21 mouse cellular contexts compared by ENCODE assay signal in the genomic region with DNA sequence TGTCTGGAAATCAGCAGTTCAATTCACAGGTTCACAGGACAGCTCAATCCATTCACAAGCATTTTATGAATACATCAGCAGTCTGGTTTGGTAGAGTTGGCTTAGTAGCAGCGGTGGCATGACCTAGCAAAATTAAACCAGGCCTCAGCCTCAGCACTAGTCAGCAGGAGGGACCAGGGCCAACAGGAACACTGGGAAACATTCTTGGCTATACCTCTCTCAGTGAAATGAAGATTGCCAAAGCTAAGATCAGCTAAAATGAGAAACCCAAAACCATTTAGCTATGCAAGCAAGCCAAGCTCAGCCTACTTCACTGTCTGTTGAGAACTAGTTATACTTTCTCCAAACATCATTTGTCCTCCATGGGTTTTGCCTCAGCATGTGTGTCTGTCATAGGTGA.
DNase-seq lines count a peak whose midpoint lies in the region; ATAC-seq lines count a peak whose summit lies in the region.
"Had no signal": no experiment of that assay in that cellular context is flagged by ENCODE, and none has a peak within 500 bp of the region (broad histone marks: within the 10 kb centered on the region; RNA-seq: fewer than 3 reads in every experiment).

No protein-coding gene starts in this region.

- ATAC-seq in frontal cortex, adult (ENCODE audit: low TSS enrichment) = peak; percentile 67
- ATAC-seq in heart, embryonic 12.5 days (ENCODE audit: insufficient number of reproducible peaks, low FRiP score) = no peak
- ATAC-seq: forebrain, embryonic 14.5 days; hindbrain, embryonic 16.5 days; inflammation-experienced regulatory T-cells, adult 6 months; intestine, postnatal 0 days had no signal

- H3K9ac ChIP-seq in heart, embryonic 12.5 days = no peak overlapping the region
- H3K9ac ChIP-seq: hindbrain, embryonic 12.5 days had no signal

- H3K4me3 ChIP-seq in heart, embryonic 12.5 days = no peak overlapping the region
- H3K4me3 ChIP-seq: hindbrain, embryonic 12.5 days had no signal

- intact Hi-C loops in gastrocnemius, postnatal 14 days (cut with DNase I; ENCODE audit: low total_unique reads) = no loop called here

- H3K4me1 ChIP-seq in heart, embryonic 12.5 days (replicated peaks) = no peaks in the 10 kb centered on the region
- H3K4me1 ChIP-seq: hindbrain, embryonic 12.5 days had no signal

- no peaks in the 10 kb centered on the region for H3K36me3 ChIP-seq in heart, embryonic 12.5 days
- H3K36me3 ChIP-seq: hindbrain, embryonic 12.5 days had no signal

- H3K27me3 ChIP-seq in heart, embryonic 12.5 days (replicated peaks) = no peaks in the 10 kb centered on the region
- H3K27me3 ChIP-seq: hindbrain, embryonic 12.5 days had no signal

- 73% methylated on average over 1 of the region's 1 CpGs for WGBS in heart, embryonic 12.5 days

- no peak overlapping the region for H3K27ac ChIP-seq in heart, embryonic 12.5 days (ENCODE audit: poor library complexity, severe bottlenecking)
- H3K27ac ChIP-seq: hindbrain, embryonic 12.5 days; kidney, postnatal 0 days had no signal

- H3K4me2 ChIP-seq in heart, embryonic 12.5 days = no peak overlapping the region
- H3K4me2 ChIP-seq: heart, embryonic 11.5 days; hindbrain, embryonic 12.5 days had no signal

- no peaks in the 10 kb centered on the region for H3K9me3 ChIP-seq in heart, embryonic 12.5 days (replicated peaks)
- H3K9me3 ChIP-seq: hindbrain, embryonic 12.5 days had no signal

- DNase-seq in frontal cortex, postnatal 25 days (ENCODE audit: low spot score in 2 of 2) = no peak
- peak; percentile 4 for DNase-seq in Muller cell, postnatal 12 days (ENCODE audit: inconsistent ontology term)
- peak; percentile 6 for DNase-seq in brain, adult 2 months (ENCODE audit: low read depth, low spot score)
- peak; percentile 5 for DNase-seq in gastrocnemius, postnatal 14 days
- DNase-seq in cerebellum, adult 9-10 months = no peak
- DNase-seq in heart, postnatal 4 days = no peak
- DNase-seq: adrenal gland, postnatal 14 days; cerebellum, adult 18-20 months; cerebellum, postnatal 10 days; heart, adult 18-20 months; heart, postnatal 36 days; kidney, adult 9 months had no signal

Comparison
In these comparisons a context has a peak if more than half of its experiments do, and no peak if none do; other contexts are left out.
1. DNase-seq: peak in Muller cell, postnatal 12 days (single experiment), brain, adult 2 months (single experiment) and gastrocnemius, postnatal 14 days (single experiment); none in frontal cortex, postnatal 25 days (0 of 2), cerebellum, adult 9-10 months (single experiment) and heart, postnatal 4 days (single experiment).